Mouse (Mus musculus) cerebellum, adult 11-12 months (tissue): ENCODE results near the gene Wfdc17.
A peak's percentile ranks its signal among the peaks of the same experiment; 100 is the strongest.

Experiments
- DNase-seq: peaks from one replicate; pipeline ENCODE4 v3.0.0; 2022

Wfdc17 gene

GRCm38 (mm10) chr11:83703705-83704104 lies at the start of gene Wfdc17:
Wfdc17 (plus strand) TSS chr11:83703991.
- DNase-seq = no peak

DNA sequence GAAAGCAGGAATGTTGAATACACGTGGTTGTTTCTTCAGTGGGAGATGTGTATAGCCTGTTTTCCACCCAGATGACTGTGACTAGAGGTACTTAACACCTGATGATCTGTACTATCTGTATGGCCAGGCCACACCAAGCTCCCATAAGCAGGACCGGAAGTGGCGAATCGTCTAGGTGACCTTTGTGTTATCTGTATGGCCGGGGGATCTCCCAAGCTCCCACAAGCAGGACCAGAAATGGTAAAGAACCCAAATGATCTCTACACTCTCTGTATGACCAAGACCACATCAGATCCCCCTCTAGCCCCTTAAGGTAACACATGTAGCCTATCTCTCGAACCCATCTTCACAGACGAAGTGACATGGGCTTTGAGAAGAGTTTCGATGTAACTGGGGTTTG lies 49.2 kb upstream of the Wfdc17 start:
- no peak for DNase-seq

DNA sequence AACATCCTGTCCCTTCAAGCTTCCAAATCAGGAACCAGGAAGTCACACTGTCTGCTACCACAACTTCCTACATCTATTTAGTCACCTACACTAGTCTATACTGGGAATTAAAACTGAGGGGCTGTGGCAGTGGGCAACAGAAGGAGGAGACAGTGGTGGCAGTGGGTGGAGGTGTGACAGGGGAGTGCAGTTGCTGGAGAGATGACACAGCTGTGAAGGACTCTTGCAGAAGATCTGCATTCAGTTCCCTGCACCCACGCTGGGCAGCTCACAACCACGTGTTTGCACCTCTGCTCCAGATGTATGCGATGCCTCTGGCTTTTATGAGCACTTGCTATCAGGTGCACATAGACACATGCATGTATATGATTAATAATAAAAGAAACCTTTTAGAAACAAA lies 46.3 kb upstream of the Wfdc17 start:
- DNase-seq = no peak

DNA sequence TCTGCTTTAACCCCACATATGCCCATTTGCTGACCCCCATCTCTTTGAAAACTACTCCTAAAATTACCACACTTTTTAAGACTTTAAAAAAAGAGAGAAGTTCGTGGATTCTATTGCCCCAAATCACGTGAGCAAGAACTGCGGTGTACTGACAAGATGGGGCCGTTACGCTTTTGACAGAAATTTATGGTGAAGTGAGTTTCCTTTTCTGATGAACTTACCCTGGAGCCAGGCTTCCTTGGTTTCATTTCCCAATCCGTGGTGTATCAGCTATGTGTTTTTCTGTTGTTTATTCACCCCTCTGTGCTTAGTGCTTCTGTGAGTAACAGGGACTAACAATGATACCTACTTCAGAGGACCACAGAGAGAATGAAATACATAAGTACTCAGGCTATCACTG lies 45.0 kb upstream of the Wfdc17 start:
- no peak for DNase-seq

DNA sequence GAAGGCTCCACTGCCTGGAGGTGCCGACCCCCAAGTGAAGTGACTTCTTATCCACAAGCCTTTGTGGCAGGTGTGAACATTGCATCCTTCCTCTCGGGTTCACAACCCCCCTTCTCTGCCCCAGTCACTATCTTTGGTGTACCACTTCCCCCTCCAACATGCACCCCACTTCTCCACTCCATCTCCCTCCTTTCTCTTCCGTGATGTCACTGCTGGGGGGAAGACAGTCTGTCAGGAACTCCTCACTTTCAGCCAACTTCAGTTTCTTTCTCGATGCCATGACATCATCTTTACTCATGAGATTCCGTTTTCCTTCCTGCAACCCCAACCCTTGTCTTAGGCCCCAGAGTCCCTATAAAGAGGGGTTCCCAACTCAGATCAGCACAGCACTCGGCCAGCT lies 41.6 kb upstream of the Wfdc17 start, which contains the start of gene Ccl4:
TSS of gene Ccl4 (plus strand) at position 381 of the 400 bp plus-strand sequence.
- DNase-seq = no peak

- DNase-seq = no peak
These were observed 40.3 kb upstream of the Wfdc17 start for GRCm38 (mm10) chr11:83663532-83663931.

- DNase-seq = no peak
These were observed 32.0 kb upstream of the Wfdc17 start for GRCm38 (mm10) chr11:83671743-83672142.

DNA sequence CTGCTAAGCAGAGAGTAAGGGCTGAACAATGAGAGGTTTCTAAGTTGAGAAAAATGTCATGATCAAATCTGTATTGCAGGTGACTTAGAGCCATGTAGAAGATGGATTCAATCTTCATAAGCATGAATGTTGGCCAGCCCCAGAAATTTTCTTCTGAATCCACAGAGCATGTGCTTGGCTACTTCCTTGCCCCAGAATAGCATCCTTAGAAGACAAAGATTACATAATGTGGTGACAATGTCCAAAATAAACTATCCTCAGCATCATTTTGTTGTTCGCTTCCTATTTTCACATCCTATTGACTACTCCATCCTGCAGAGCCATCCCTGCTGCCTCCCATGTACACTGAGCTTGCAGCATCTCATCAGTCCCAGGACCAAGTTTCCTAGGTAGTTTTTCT lies 28.1 kb upstream of the Wfdc17 start:
- no peak for DNase-seq

DNA sequence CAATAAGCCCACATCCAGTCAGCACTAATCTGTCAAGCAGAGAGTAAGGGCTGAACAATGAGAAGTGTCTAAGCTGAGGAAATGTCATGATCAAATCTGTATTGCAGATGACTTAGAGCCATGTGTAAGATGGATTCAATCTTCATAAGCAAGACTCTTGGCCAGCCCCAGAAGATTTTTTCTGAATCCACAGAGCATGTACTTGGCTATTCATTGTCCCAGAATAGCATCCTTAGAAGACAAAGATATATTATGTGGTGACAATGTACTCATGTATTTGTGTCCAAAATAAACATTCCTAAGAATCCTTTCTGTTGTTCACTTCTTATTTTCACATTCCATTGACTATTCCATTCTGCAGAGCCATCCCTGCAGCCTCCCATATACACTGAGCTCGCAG lies 13.9 kb upstream of the Wfdc17 start:
- no peak for DNase-seq

DNA sequence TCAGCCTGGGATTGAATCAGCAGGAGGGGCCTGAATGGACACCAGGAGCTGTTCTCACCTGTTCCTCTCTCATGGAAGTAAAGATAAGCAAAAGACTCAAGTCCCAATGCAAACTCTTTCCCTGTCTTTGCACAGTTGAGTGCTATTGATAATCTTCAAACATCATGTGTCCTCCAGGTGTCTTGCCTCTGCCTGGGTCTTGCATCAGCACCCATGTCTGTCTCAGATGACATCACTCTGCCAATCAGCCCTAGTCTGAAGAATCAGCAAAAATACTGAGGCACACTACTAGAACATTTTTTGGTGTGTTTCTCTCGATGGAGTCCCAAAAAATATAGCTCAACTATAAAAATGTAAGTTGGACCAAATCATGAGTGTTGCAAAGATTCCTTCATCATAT lies 11.8 kb upstream of the Wfdc17 start:
- DNase-seq = no peak

- DNase-seq = no peak
These were observed 4.9 kb downstream of the Wfdc17 start, which contains the start of gene Wfdc18 for GRCm38 (mm10) chr11:83708715-83709114. Wfdc18 (plus strand) TSS chr11:83709015.

DNA sequence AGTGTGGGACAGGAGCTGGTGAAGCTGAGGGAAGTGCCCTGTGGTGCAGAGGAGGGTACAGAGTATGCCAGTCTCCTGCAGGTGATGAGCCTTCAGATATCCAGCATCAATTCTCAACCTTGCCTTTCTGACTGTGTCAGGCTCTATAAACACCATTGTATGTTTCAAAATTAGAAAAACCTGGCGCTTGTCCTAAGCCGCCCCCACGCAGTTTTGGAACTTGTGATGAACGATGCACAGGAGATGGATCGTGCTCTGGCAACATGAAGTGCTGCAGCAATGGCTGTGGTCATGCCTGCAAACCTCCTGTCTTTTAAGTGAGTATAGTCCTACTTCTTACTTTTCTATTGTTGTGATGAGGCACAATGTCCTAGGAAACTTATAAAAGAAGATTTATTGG lies 5.9 kb downstream of the Wfdc17 start:
- DNase-seq = no peak

GRCm38 (mm10) chr11:83712671-83713070 lies 8.9 kb downstream of the Wfdc17 start:
- no peak for DNase-seq

GRCm38 (mm10) chr11:83713925-83714324 lies 10.1 kb downstream of the Wfdc17 start:
- no peak for DNase-seq

DNA sequence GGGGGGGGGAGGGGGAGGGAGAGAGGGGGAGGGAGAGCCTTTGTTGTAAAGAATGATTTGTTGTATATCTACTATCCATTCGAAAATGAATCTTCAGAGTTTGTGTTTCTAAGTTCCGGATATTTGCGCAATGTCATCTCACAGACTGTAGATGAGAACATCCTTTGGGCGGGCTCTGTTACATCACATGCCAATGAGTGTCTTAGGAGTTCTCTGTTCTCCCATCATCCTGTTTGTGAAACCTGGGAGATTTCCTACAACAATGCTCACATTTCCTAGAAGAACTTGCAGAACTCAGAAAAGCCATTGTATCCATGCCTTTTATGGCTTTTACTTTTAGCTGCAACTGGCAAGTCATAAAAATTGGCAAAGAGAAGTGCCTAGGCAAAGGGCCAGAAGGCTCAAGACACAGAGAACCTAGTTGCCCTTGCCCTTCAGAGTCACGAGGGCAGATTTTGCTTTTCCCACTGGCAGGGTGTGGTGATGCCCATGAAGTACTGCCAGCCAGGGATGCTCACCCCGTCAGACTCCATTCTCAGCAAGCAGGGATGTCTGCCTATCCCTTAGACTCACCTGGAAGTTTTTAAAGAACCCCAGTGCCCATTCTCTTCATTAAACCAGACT lies 13.4 kb downstream of the Wfdc17 start:
- no peak for DNase-seq

DNA sequence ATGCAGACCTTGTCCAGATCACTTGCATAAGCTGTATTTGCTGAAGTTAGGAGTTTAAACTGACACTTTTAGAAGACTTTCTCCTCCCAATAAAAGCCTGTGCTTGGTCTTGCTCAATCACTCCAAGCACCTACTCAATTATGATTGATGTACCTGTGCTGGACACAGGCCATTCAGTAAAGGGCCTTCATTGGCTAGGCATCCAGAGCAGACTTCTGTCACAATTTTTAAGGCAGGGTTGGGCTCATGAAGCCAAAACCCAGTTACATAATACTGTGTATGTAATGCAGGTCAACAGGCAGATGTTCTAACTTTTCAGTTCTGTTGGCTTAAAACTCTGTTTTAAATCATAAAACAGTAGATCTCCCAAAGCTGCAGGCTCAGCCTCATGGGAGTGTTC lies 17.0 kb downstream of the Wfdc17 start:
- no peak for DNase-seq

DNA sequence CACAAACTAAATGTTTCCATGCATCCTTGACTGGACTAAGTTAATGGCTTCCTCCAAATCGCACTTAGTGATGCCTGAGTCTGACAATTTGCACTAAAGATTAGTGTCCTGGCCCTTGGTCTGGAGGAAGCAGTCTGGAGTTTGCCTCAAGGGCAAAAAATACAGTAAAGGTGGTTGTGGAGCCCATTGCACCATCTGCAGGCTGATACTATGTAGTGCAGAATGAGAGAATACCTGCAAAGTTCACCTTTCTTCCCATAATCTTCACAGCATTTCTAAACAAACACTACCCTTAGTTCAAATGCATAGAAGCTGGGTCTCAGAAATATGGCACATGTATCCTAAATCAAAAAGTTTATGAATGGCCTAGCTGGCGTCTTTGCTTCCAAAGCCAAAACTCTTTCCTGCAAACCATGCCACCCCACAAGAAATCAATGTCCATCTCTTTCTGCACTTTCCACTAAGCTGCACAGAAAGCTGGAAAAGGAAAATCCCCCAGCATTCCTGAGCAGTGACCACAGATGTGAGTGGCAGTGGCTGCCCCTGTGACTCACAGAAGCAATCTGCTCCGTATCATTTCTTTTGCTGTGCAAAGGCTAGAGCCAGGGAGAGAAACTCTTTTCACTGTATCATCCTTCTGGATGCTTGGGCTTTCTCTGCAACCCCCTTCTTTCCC lies 25.1 kb downstream of the Wfdc17 start:
- no peak for DNase-seq

- no peak for DNase-seq
These were observed 27.3 kb downstream of the Wfdc17 start for GRCm38 (mm10) chr11:83731116-83731515.

DNA sequence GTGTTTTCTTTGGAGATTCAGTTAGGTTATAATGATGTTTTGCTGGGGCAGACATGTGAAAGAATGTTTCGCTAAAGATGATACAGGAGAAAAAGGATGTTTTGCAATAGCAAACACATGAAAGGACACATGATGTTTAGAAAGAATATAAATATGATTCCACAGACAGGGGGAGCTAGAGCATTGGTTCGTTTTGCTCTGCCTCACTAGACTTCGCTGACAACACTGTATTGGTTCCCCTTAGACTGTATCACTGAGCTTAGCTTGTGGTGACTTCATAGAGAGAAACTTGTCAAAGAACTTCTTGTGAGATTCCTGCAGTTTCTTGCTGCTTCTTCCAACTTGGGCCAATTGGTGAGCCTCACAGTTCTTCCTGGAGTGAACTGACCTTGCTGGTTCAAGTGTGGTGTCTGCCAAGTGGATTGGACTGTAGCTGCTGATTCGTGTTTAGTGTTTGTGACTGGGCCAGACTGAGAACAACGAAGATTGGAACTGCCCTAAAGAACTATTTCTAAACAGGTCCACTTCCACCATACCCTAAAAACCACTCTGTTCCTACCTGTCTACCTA lies 29.4 kb downstream of the Wfdc17 start:
- no peak for DNase-seq

DNA sequence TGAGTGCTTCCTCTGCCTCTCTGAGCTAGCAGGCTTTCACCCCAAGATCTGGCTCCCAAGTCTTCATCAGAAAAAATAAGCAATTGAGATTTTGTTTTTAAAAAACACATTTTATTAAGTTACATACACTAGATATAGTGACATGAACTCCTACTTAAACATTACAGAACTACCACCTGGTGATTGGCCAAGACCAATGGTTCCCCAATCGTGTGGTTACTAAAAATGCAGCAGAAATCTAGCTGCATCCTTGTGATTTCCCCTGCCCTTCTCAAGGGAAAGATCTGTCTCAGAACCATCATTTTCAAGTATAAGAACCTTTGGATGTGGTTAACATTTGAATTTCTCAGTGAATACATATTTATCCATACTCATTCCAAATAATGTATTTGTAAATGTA lies 30.4 kb downstream of the Wfdc17 start:
- no peak for DNase-seq

DNA sequence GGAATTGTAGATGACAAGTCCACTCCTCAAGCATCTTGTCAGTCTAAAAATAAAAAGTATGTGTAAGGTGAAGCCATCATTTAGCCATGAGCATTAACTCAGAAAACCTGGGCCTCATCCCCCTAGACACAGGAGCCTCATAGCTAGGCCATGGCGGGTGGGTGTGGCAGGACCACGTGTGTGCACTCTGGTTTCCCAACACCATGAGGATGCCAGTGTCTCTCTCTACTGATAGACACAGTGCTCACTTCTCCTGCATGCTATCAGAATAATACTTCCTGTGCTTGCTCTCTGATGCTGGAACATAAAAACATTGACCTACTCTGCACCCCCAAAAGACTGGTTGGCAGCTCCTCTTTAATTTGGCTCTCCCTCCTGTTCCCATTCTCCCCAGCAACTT lies 32.1 kb downstream of the Wfdc17 start:
- no peak for DNase-seq

GRCm38 (mm10) chr11:83737109-83737558 lies 33.3 kb downstream of the Wfdc17 start:
- DNase-seq = no peak

DNA sequence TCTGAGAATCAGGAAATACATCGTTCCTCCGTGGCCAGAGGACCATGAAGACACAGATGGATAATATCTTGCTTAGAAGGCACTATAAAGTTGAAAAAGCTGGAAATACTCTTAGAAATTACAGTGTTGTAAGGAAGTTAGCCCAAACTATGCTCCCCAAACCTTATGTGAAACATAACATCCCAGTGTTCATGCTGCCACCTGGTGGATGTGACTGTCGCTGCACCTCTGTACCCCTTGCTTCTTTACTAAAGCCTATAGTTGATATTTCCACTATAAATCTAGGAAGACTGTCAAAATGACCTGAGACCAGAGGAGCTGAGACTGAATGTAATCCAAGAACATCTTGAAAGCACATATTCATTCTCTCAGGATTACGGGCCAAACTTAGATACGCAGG lies 35.5 kb downstream of the Wfdc17 start:
- peak; percentile 30 for DNase-seq

- DNase-seq = no peak
These were observed 36.7 kb downstream of the Wfdc17 start for GRCm38 (mm10) chr11:83740443-83740991.
